Mouse (Mus musculus) forelimb bud, embryonic 11.5 days (tissue): ENCODE measurements at regions not wholly inside any gene's neighbourhood (a gene's known extent, or its start where the extent isn't known, plus 50 kb on each side); places are given as distances from the start of the nearest gene placed in this dataset.

Experiments
- DNase-seq: peaks from one replicate; pipeline ENCODE4 v3.0.0-alpha.2; 2012; ENCODE audit warnings: low read depth, low spot score

DNA sequence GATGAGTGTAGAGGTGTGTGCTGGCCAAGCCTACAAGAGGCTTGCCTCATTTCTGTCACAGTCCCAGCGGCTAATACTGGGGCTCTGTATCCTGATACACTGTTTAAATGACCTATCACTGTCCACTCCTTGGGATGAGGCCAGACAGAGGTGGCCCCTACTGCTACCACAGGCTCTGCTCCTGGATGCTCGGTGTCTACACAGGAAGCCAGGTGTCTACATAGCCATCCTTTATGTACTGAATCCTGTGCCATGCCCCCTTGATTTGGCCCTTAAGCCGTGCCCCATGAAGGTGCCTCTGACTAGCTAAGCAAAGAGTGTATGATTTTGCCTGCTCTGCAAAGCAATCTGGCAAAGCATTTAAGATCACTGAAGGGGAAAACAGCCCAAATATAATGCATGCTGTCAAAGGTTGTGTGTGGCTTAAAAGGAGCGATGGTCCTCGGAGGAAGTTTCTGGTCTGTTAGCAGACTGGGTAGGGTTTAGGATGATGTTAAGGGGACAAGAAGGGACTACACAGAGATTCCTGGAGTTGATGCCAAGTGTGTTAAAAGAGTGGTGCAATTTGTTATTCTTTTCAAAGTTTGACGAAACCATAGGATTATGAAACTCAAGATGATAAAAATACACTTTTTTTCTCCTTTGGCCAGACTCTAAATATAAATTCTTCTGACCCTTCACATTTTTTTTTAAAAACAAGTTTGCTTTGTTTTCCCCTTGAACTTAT, 104.2 kb downstream of the E030025P04Rik start:
- DNase-seq: no peak

DNA sequence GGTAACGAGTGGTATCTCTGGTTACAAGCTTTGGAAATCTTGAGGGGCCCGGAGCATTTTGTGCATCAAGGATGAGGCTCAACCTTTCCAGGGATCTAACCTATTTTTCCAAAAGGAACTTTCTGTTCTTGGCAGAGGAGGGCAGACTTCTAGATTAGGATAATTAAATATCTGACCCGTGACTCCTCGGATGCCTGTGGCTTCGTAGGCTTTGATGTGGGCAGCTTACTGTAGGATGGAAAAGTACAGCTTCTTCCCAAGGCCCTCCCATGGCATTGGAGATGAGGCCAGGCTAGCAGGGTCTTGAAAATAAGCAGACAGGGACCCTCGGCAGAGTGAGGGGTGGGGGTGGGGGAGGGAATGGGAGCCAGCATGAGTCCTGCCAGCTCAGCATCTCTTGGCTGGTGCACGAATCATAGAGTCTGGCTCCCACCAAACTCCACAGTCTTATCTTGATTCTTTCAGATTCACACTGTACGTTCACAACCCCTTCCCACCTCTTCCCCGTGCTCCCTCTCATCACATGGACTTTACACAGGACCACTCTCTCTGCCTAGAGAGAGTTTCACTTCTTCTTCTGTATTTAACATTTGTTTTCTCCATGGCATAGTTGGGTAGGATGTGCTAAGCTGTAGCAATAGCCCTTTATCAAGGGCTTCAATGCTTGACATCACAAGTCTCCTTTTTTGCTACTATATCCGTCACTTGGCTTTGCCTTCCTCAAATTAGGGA, 104.9 kb downstream of the E030025P04Rik start:
- no peak for DNase-seq

DNA sequence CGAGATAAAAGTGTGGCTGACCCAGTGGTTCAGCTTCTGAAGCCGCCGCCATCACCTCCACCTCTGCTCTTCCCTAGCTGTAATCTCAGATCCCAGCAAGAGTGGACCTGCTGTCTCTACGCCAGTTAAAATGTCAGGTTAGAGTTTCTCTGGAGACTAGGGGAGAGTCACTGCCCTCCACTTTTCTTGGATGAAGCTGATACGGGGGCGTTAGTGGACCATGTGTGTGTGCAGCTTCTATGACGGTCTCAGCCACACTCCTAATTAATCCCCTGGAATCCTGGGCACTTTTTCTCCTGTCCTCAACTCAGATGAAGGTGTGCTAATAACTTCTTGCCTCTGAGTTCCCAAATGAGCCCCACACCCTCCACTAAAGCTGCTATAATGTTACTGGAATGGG, 106.0 kb downstream of the E030025P04Rik start:
- no peak for DNase-seq

DNA sequence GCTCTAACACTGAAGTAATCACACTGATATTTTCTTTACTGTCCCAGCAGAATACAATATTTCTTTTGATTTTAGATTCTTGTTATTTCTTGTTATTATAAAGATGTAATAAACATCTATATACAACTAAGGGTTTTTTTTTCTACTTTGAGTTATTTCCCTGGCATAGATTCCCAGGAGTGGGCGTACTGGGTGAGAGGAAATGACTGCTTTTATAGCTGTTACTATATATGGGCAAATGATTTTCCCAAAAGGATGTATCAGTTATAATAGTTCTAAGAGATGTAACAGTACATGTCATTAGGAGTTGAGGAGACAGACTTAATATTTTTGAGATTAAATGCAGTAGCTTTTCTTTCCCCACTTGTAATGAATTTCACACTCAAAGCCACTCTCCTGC, 109.6 kb downstream of the E030025P04Rik start:
- no peak for DNase-seq

DNA sequence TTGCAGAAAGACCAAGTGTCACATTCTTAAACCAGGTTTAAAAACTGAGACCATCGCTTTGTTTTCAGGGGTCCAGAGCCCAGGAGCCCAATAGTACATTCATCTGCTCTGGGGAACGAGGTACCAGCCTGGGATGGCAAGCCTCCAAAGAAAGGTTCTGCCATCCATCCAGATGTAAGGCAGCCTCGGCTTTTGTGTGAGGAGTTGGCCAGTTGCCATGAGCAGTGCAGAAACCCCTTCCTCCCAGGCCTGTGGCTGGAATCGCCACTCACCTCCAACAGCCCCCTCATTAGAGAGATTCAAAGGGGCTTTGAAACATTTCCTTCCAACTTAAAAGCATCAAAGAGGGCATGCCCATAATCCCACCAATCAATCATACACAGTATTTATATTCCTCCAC, 110.1 kb downstream of the E030025P04Rik start:
- DNase-seq: peak; percentile 16

DNA sequence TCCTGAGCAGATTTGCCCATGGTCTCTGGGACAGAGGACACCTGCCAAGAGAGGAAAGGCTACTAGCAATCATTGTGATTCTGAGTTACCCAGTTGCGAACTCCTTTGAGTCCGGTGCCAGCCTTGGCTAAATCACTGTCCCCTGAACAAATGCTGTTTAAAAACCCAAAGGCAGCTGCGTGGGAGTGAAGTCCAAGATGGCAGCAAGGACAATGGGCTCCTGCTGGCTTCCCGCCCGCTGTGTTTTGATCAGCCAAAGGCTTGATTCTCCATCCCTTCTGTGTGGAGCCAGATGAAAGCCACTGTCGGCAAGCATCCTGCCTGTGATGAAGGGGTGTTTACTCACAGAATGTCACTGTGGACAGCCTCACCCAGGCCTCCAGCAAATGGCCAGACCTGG, 111.4 kb downstream of the E030025P04Rik start:
- no peak for DNase-seq

DNA sequence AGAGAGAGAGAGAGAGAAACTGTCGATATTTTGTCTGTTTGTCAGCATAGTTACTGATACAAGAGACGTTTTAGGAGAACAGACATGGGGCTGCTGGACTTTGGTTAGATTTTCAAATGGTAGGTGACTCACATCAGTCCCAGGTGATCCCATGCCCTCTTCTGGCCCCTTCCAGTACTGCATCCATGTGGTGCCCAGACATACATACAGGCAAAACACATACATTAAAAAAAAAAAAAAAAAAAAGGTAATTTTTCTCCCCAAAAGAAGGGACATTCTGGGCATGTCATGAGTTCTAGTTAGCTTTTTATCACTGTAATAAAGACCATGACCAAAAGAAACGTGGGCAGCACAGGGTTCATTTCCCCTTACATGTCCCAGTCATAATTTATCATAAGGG, 110.3 kb downstream of the Axin2 start:
- no peak for DNase-seq

DNA sequence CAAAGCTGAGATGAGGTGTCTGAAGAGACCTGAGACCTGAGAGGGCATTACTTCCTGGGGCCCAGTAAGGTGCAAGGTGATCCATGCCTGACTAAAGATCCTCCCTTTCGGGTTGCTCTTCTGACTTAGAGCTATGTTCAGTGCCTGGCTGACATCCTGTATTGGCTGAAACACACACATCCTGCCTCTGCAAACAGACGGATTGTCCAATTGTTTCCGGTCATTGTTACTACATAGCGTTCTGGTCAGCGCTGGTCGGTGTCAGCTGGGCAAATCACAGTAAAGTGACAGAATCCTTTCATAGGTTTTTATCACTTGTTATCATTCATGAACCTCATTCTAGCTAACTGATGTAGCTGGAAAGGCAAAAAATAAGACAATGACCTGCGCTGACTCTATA, 109.7 kb downstream of the Axin2 start:
- no peak for DNase-seq

DNA sequence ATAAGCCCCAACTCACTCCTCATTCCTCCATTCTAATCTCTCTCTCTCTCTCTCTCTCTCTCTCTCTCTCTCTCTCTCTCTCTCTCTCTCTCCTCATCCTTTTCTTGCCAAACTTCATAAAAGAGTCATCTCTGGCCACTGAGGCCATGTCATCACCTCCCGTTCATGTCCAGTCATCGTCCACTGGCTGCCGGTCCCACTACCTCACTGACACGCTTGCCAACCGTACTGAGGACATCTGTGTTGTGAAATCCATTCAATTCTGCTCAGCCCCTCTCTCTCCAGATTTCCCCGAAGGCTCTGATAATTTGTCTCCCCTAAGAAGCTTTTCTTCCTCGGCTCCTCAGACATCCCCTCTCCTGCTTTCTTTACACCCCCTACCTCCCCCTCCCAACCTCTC, 94.7 kb downstream of the Axin2 start:
- DNase-seq: no peak

DNA sequence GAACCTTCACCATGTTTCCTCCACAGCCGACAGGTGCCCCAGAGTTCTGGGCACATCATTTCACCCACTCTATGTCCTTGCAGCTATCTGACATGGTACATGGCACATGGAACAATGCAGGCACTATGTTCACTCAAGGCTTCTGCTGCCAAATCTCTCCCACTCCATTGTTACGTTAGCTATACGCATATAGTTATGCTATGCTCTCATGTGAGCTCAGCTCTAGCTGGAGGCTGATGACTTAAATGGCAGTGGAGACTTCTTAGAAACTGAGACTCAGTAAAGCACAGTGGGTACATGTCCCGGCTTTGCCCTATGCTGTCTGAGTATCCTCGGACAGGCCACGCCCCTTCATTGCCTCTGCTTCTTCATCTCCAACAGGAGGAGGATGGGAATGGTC, 91.0 kb downstream of the Axin2 start:
- no peak for DNase-seq

DNA sequence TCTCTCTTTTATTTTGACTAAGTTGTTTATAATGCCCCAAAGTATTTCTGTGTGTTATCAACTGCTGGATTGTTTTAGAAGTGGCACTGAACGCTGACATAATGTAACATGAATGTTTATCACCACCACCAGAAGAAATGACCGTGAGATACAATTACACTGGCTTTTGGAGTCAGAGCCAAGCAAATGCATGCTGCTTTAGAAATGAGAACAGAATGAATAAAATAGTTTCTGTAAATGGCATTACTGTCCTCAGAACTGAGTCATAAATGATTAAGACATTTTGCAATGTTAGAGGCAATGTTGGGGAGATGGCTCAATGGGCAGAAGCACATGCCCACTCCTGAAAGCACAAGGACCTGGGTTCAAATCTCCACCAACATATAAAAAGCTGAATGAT, 88.7 kb downstream of the Axin2 start:
- DNase-seq: no peak

DNA sequence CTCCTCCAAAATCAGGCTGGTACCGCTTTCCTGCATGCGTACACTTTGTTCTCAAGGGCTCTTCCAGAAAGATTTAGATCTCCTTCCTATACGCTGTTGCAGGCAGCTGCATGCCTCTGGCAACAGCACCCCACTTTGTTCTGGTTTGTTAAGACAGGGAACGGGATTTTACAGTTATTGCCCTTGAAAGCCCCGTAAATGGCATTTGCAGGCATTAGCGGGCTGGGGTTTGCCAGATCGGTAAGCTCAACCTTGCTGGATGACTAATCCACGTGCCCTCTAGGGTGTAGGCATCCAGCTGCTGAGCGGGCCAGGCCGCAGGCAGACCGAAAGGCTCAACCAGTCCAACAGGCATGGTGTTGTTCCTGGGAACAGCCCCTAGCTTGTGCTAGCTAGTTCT, 85.5 kb downstream of the Axin2 start:
- DNase-seq: no peak
